In genomic region chr6:34000644-34001043, GRCm38 (mm10) we compare ENCODE assay signal across 22 mouse cellular contexts. TPM values are rescaled to one million over a fixed set of nuclear protein-coding genes. Genes with fewer than 3 reads are reported as not detected.
"Had no signal": no experiment of that assay in that cellular context is flagged by ENCODE, and none has a peak within 500 bp of the region (broad histone marks: within the 10 kb centered on the region; RNA-seq: fewer than 3 reads in every experiment).

No protein-coding gene starts in this region.

- H3K9me3 ChIP-seq: kidney, embryonic 15.5 days; limb, embryonic 10.5 days; limb, embryonic 13.5 days; liver, embryonic 12.5 days; liver, embryonic 15.5 days; lung, embryonic 15.5 days; midbrain, embryonic 13.5 days; stomach, embryonic 15.5 days had no signal

- H3K9ac ChIP-seq: kidney, embryonic 15.5 days; limb, embryonic 13.5 days; liver, embryonic 12.5 days; liver, embryonic 15.5 days; lung, embryonic 15.5 days; midbrain, embryonic 13.5 days; stomach, embryonic 15.5 days had no signal

- H3K4me1 ChIP-seq: limb, embryonic 13.5 days; liver, embryonic 12.5 days; liver, embryonic 15.5 days; lung, embryonic 15.5 days; stomach, embryonic 15.5 days had no signal

- ATAC-seq: liver, embryonic 12.5 days; midbrain, embryonic 13.5 days; midbrain, embryonic 16.5 days had no signal

- DNase-seq: kidney, adult 11 months; kidney, adult 8-10 months; kidney, postnatal 10 days; kidney, postnatal 36 days; liver; lung, adult 18-20 months; lung, postnatal 10 days; lung, postnatal 36 days; right cerebral cortex, adult 18-20 months; right cerebral cortex, postnatal 14 days; spleen, adult 18-20 months; thymus, postnatal 25 days had no signal

- H3K4me3 ChIP-seq: kidney, embryonic 15.5 days; limb, embryonic 10.5 days; limb, embryonic 13.5 days; liver, embryonic 12.5 days; liver, embryonic 15.5 days; lung, embryonic 15.5 days; midbrain, embryonic 13.5 days; stomach, embryonic 15.5 days had no signal

- H3K36me3 ChIP-seq: kidney, embryonic 15.5 days; limb, embryonic 10.5 days; limb, embryonic 13.5 days; liver, embryonic 12.5 days; liver, embryonic 15.5 days; lung, embryonic 15.5 days; midbrain, embryonic 13.5 days; stomach, embryonic 15.5 days had no signal

- H3K4me2 ChIP-seq: kidney, embryonic 15.5 days; limb, embryonic 13.5 days; liver, embryonic 12.5 days; liver, embryonic 15.5 days; lung, embryonic 15.5 days; midbrain, embryonic 13.5 days; stomach, embryonic 15.5 days had no signal

- H3K27me3 ChIP-seq: kidney, embryonic 15.5 days; limb, embryonic 13.5 days; liver, embryonic 12.5 days; liver, embryonic 15.5 days; lung, embryonic 15.5 days; midbrain, embryonic 13.5 days; stomach, embryonic 15.5 days had no signal

- H3K27ac ChIP-seq: kidney, embryonic 15.5 days; limb, embryonic 10.5 days; limb, embryonic 13.5 days; liver, embryonic 12.5 days; liver, embryonic 15.5 days; lung, embryonic 15.5 days; midbrain, embryonic 13.5 days; stomach, embryonic 15.5 days had no signal

RNA-seq across cellular contexts. Expression of gene Lrguk, which starts 28.6 kb away (rescaled TPM):
- total RNA-seq: megakaryocyte, adult 5-6 weeks had no signal
